Mouse (Mus musculus) ES-CJ7 (cell line): ENCODE data around the gene Rnase13.

ENCODE experiments used
- DNase-seq: peaks from one replicate; pipeline ENCODE4 v3.0.0; 2011; ENCODE audit warnings: low read depth, low spot score

Rnase13 gene

DNA sequence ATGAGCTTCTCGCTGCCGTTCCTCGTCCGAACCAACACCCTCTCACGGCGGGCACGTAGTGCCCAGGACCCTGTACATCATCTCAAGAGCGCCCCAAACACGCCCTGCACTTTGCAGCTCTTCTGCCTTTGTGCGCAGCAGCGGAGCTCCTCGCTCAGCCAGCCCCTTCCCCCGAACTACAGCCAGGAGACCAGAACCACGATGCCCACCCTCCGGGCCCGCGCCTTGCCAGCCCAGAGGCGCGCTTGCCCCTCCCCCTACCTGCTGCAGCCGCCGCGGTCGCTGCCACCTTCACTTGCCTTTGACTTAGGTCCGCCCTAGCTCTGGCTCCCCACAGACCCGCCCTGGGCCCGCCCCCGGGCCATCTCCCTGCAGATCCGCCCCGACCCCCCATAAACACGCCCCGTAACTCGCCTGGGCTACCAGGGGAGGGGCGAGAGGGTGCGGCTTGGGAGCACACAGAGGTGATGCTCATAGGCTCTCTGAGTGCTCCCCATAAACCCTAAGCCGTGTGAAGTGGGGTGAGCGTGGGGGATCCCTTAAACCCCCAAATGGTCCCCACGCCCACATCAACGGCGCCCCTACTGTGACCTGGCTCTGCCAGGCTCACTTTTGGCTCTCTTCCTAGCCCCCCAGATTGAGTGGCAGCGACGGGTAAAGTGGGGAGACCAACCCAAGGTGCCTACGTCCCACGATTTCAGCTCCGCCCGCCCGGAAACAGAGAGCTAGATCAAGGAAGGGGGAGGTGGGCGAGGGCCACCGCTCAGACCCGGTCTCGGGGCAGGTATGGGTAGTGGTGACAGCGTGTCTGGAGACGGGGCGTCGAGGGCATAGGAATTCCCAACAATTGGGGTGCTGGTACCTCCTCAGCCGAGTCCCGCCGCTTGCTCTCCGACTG is 9.3 kb downstream of the Rnase13 start:
- peak; percentile 86 for DNase-seq

DNA sequence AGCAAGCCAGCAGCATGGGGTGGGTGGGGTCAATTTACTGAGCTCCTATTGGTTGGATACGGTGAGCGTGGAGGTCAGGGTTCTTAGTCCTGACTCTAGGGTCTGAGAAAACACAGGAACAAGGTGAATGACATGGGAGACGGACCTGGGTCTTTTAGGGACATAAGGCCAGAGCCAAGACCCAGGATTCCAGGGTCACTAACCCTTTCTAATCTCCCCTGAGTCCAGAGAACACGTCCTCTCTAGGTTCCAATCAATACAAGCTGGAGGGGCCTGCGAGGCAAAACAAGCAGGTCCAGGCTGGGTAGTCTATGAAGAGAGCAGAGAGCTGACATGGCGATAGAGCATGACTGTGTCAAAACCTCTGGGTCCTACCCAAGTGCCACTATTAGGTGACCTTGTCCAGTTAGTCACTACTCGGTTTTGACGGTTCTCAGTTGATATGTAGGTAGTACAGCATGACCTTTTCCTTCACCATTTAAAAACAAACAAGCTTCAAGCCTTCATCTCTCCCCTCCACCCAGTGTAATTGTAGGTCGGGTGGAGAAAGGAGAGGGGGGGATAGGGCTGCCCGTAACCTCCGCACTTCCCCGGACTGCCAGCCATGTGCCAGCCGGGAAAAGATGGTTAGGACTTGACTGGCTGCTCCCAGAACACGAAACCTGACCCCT is 10.0 kb downstream of the Rnase13 start:
- DNase-seq = peak; percentile 32

DNA sequence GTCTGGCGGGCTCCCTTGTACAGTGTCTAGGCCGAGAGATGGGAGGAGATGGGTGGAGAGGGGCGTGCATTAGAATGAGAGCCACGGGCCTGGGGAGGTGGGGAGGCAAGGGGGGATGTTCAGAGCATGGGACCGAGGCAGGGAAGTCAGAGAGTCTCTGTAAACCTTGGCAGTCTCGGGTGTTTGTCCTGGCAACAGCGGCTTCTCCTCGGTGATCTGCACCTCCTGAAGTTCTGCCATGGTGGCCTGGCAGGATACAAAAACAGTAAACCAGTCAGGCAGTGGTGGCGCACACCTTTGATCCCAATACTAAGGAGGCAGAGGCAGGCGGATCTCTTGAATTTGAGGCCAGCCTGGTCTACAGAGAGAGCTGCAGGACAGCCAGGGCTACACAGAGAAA is 11.3 kb downstream of the Rnase13 start:
- DNase-seq = no peak

DNA sequence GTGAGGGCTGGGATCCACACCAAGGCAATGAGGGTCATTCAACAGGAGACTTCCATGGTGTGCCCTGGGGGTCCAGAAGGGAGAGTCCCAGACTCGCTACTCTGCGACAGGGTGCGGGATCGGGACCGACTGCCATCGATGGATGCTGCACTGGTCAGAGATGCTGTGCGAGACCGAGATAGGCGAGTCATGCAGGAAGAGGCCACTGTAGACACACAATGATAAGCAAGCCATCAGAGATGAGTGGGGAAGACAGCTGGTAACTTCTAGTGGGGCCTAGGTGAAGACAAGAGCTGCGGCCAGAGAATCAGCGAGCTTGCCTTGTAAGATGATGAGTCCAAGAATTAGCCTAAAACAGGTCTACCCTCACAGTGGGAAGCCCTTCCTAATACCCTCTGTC is 16.5 kb downstream of the Rnase13 start:
- DNase-seq = no peak

DNA sequence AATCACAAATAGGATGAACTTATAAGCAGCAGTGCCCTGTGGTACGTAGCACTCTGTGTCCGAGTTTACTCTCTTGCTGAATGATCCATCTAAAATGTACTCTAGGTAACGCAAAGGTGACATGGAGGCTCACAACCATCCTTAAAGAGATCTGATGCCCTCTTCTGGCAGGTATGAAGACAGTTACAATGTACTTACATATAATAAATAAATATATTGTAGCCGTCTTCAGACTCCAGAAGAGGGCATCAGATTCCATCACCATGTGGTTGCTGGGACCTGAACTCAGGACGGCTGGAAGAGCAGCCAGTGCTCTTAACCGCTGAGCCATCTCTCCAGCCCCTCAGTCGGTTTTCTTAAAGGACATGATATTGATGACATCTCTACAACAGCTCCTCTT is 17.9 kb downstream of the Rnase13 start:
- DNase-seq = peak; percentile 48

DNA sequence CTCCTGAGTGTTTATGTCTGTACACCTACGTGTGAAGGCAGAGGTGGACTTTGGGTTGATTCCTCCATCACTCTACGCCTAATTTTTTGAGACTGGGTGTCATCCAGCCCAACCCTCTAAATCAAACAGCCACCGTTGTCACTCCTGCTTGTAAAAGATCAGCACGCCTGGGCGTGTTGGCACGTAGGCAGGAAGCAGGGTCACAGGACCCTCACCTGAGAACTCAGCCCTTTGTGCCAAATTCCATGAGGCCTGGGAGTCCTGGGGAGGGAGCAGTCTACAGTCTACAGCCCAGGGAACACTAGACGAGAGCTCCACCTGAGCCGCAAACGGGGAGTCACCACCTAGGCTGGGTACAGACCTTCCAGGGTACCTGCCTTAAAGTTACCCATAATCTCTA is 18.8 kb downstream of the Rnase13 start:
- no peak for DNase-seq

DNA sequence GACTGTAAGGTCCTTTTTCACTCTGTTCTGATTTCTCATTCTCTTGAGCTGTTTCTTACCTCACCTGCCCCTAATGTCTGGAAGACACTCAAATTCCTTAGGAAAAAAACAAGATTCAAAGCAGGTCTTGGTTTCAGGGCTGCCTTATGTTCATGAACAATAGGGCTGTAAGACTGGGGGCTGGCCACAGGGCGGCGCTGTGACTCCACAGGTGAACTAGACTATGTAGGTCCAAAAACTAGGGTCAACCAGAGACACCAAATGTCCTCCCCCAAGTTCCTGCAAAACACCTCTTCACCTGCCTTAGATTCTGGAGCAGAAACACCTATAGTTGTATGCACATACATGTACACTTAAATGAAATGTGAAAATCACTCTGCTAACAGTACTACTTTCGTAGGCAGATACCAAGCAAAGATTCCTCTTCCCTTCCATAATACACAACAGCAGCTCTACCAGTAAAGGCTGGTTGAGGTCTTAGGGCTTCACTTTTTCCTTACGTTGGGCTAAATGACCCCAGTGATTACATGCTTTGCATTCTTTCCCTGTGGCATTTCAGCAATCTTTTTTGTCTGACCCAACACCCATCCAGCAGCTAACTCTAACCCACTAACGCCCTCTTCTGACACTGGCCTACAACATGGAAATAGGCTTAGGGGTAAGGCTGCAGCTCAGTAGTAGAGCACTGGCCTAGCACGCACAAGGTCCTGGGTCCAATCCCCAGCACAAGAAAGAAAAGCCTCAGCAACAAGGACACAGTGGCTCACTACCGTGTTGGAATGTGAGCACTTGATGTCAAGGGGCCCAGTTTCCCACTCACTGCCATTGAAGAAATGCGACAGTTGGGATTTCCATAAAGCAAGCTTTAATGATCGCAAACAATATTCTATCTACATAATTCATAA is 19.5 kb downstream of the Rnase13 start:
- DNase-seq = peak; percentile 69

DNA sequence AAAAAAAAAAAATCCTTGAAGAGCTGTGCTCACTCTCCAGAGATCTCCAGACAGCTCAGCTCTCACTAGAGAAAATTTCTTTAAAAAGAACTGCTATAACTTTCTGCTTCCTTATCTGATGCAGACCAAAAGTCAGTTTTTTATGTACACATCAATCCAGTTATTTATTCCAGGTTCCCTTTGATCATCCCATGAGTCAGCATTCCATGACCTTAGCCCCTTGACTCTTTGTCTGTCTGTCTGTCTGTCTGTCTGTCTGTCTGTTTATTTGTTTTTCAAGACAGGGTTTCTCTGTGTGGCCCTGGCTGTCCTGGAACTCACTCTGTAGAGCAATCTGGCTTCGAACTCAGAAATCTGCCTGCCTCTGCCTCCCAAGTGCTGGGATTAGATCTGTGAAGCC is 23.2 kb downstream of the Rnase13 start:
- peak; percentile 2 for DNase-seq

DNA sequence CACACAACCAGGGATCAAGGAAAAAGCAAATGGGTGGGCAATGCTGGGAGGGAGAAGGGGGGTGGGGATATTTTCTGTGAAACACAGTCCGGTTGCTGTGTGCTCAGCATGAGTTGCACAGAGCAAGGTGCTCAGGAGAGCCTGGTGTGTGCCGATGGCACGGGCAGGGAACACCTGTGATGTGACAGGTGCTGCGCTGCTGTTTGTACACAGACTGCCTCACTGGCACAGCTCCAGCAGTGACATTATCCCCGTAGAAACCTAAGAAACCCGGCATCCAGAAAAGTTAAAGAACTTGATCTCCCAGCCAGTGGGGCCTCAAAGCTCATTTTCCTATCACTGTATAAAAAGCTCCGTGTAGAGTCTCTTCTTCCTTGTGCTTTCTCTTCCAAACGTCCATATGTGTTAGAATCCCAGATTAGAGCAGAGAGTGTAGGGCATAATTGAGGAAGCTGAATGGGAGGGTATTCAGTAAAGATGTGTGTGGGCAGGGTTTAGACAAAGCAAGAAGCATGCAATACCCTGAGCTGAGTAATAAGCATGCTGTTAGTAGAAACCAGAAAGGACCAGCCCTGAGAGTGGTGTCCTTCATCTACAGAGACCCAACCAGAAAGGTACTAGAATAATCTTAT is 25.9 kb downstream of the Rnase13 start:
- peak; percentile 1 for DNase-seq

DNA sequence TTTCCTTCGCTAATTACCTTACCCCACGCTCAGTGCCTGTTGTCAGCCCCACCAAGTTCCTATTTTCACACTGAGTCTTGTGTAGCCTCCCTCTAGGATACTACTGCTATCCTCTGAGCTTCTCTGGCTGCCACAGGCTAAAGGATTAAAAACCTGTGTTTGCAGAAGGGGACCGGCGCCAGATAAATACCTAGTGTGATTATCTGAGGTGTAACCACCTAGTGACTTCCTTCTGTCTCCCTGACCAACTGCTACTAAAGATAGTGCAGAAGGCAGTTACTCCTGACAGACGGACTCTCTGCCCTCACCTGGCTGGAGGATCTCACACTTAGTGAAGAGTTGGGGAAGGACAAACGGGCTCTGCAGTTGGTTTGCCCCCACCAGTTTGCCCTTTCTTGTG is 26.6 kb downstream of the Rnase13 start:
- peak; percentile 1 for DNase-seq

DNA sequence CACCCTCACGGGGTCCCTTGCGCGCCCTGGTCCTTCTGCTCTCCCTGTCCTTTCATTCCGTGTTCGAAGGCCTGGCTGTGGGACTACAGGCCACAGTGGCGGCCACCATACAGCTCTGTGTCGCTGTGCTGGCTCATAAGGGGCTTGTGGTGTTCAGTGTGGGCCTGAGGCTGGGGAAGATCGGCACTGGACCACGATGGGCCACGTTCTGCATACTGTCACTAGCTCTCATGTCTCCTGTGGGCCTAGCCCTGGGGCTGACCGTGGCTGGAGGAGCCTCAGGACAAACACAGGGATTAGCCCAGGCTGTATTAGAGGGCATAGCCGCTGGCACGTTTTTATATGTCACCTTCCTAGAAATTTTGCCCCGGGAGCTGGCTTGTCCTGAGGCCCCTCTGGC is 27.5 kb downstream of the Rnase13 start:
- peak; percentile 1 for DNase-seq

DNA sequence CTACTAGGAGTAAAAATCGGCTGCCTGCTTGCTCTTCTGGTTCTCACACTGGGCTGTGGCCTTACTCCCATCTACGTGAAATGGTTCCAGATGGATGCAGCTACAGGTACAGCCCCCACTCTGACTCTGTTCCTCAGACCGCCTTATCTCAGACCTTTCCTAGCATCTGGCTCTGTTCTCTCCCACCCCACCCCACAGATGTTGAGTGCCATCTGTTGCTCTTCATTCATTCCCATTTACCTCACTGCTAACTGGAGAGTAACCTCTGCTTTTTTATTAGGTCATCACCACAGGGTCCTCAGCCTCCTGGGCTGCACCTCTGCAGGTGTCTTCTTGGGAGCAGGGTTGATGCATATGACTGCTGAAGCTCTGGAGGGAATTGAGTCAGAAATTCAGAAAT is 28.8 kb downstream of the Rnase13 start:
- DNase-seq = no peak

DNA sequence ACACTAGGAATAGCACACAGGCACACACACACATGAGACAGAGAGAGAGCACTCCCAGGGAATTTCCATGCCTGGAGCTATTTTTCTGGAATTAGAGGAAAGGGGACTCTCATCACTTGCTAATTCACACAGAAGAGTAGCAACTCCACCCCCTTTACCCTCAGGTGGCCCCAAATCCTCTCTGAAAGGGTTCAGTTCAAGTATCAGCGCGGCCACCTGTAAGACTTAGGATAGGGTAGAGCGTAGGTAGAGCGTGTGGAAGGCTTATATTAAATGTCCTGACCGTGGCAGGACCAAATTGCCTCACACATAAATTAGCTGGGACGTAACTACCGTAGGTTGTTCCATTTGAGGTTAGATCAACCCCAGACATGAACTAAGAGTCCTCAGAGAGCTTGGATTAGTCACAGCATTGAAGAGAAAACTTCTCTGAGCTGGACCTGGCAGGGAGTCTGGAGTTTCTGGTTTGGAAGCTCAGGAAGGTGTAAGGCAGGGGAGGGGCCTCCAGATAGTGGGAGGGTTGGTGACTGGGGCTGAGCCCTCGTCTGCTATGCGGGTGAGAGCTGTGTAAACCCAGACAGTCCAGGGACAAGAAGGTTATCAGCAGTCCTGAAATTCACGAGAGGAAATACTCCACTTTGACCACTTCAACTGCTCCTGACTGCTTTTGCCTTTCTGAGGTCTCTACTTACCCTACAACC is 29.3 kb downstream of the Rnase13 start:
- peak; percentile 28 for DNase-seq

DNA sequence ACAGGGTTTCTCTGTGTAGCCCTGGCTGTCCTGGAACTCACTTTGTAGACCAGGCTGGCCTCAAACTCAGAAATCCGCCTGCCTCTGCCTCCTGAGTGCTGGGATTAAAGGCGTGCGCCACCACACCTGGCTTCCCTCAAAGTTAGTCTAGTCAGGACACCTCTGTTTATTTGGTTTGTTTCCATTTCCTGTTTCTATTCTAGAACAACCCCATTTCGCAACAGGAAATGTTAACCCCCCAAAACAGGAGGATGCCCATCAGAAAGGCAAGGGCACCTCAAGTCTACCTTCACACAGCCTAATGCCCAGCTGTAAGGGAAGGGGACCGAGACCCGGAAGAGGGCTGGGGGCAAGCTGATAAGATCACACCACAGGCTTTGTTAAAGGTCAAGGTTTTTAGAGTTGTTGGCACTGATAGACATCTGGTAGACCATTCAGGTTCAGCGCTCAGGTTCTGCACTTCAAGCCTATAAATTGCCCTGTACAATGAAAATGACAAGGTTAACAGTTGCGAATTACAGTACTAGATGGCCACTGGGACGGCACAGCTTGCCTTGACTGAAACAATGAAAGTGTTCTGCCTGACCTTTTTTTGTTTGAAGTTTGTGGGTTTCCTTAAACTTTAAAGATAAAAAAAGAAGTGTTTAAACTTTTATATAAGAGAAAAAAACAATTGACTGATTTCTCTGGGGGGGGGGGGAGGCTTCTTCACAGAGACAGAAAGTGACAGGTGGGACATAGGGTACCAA is 30.2 kb downstream of the Rnase13 start, which contains the start of gene Slc39a2:
Gene Slc39a2 (plus strand): TSS at position 699 of the 749 bp plus-strand sequence.
- peak; percentile 48 for DNase-seq

DNA sequence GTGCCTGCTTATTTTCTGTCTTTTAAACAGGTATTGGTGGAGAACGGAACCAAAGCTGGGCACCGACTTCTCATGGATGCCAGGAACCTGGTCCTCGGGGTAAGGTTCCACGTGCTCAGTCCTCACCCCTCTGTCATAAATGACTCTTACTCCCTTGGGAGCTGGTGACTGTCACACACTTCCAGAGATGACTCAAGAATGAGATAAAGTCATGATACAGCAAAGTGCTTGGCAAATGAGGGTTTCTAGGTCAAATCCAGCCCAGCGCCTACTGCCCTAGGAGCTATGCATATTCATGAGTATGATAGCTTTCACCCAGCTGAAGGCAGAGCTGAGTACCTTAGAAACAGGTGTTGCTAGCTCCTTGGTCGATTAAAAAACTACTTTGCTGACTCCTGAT is 32.7 kb downstream of the Rnase13 start:
- DNase-seq = peak; percentile 2

DNA sequence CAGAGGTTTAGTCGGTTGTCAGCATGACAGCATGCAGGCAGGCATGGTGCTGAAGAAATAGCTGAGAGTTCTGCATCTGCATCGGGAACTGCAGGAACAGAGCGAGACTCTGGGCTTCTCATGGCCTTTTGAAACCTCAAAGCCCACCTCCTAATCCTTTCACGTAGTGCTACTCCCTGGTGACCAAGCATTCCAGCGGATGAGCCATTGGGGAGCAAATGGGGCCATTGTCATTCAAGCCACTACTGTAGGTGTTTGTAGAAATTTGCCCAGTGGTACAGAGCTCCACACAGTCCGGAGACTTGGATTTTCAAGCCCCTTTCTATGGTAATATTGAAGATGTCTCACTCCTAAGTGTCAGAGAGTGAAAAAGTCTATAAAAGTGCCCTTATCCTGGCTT is 36.5 kb downstream of the Rnase13 start:
- peak; percentile 48 for DNase-seq

DNA sequence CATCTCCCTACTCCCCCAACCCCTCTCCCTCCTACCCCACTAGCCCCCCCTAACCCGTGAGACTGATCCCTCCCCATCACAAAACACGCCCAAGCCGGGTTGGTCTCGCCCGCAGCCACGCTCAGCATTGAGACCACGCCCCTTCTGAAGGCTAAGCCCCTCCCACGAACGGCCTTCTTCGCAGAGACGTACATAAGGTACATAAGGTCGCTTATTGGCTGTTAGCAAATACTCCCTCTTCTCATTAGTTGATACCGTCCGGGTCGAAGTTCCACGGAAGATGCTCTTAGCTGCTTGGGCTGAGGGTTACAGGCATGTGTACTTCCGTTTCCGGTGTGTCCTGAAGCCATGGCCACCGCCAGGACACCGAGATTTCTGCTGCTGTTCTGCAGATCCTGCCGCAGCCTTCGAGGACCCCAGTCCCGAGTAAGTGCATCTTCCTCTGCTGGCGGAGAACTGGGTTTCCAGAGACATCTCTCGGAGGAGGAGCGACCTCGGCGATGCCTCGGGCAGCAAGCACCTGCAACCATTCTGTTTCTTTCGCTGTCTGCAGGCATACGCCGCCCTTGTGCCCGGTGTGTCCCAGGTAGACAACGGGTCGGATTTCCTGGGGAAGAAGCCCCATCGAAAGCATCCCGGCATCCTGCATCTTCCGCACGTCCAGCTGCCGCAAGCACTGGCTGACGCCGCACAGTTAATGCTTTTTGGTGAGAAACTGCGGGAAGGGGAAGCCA is 37.8 kb downstream of the Rnase13 start, which contains the start of gene Mettl17:
Gene Mettl17 (plus strand): TSS at position 245 of the 734 bp plus-strand sequence.
- peak; percentile 99 for DNase-seq

DNA sequence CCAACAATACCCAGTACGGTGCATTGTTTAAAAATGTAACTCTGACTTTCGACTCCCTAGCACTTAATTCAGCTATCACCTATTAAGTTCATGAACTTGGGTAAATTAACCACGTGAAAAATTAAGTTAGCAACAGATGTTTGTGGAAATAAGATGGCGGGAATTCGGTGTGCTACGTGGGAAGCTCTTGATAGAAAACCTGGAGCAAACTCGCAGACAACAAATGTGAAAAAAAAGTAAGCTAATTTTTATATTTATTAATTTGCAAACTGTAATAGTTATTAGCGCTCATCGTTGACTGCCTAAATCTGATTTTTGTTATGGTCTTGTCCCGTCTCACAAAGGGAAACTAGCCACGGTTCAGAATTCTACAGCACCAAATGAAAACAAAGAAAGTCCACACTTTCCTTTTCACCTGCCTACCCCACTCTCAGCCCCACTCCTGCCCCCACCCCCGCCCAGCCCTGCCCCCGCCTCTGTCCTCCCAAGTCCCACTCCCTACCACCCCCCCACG is 38.5 kb downstream of the Rnase13 start:
- DNase-seq = peak; percentile 32

DNA sequence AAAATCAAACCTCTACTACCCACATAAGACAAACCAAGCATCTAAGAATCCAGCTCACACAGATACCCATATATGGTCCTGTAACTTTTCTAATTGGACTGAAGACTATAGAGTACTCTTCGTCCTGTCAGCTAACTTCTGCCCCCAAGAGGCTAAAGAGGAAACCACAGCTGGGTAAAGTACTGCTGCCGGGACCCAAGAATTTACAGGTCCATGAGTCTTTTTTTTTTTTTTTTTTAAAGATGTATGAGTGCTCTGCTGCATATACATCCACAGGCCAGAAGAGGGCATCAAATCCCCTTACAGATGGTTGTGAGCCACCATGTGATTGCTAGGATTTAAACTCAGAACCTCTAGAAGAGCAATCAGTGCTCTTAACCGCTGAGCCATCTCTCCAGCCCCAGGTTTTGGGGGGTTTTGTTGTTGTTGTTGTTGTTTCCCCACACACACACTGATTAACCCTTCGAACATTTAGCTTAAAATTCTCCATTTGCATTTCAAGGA is 39.0 kb downstream of the Rnase13 start:
- DNase-seq = peak; percentile 94
